Mouse (Mus musculus) brain, adult 2 months (tissue): Measurements from ENCODE around the gene Gm10188.

Experiments
- DNase-seq: peaks from one replicate; pipeline ENCODE4 v3.0.0; 2011; ENCODE audit warnings: low read depth, low spot score

Gene Gm10188

GRCm38 (mm10) chr1:132226297-132227080 is 3.1 kb downstream of the Gm10188 start:
- DNase-seq: peak; percentile 46

GRCm38 (mm10) chr1:132222166-132222565 is 7.4 kb downstream of the Gm10188 start:
- peak; percentile 67 for DNase-seq

- no peak for DNase-seq
Observed at GRCm38 (mm10) chr1:132221627-132222026, 7.9 kb downstream of the Gm10188 start.

DNA sequence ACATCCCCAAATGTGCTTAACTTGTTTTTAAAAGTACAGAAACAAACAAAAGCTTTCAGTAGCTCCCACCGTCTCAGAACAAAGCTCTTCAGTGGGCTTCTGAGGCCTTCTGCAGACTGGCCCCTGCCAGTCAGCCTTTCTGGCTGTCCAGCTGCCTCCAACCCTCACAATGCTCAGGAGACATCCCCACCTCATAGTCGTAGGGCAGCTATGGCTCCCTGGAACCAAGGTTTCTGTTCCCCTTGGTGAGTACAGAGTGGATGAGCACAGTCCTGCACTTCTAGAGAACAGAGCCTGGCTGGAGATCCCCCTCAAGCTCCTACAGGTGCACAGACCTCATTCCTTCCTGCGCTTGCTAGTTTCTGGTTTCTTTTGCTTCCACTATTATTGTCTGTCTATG is 13.3 kb downstream of the Gm10188 start:
- DNase-seq: no peak

GRCm38 (mm10) chr1:132213076-132213475 is 16.5 kb downstream of the Gm10188 start:
- DNase-seq: peak; percentile 75

- DNase-seq: peak; percentile 90
Observed at GRCm38 (mm10) chr1:132212218-132212617, 17.3 kb downstream of the Gm10188 start.

DNA sequence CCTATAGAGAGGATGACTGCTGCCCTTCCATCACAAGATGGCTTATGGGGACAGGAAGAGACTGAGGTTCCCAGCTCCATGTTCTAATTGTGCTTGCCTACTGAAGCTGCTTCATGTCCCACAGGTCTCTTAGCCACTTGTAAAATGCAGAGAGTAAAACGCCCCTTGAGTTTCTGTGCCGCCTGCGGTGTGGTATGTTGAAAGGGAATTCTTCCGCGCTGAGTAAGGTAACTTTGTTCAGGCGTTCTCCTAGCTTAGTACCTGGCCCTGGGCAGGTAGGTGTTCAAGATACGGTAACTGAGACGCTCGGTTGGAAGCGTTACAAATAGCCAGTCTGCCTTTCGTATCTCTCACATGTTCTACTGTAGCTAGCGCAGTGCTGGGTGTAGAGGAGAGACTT is 17.9 kb downstream of the Gm10188 start:
- DNase-seq: no peak

- DNase-seq: peak; percentile 85
Observed at GRCm38 (mm10) chr1:132210922-132211321, 18.6 kb downstream of the Gm10188 start.

DNA sequence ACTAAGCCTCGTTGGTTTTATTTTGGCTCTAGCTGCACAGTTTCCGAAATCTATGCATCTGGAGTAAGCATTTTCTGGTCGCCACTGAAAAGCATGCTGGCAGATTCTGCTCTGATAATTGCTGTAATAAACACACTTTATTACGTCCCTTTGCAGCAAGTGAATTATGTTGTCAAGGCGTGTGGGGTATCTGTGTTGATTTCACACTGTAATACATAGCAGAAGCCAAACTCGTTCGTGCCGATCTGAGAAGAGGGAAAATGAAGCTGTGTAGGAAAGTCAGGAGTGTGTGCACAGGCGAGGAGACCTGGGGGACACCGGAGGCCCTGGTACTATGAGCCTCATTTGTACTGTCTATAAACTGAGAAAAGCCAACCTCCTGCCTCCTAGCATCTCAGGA is 20.2 kb downstream of the Gm10188 start:
- no peak for DNase-seq

DNA sequence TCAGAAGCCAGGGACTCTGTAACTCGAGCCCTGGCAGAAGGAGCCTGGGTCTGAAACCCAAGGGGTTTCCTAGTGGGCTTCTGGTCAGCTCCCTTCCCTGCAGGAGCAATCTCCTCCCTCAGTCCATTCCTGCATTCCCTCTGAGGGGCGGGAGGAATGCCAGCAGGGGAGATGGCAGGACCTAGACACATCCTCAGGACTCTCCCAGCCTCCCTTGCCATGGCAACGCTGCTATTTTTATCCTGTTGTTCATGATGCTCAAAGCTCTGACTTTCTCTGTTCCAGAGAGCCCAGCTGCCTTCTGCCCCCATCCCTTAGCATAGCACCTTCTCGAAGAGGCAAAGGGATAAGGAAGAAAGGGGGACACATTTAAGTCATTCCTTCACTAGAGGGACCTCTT is 21.4 kb downstream of the Gm10188 start:
- DNase-seq: peak; percentile 96

DNA sequence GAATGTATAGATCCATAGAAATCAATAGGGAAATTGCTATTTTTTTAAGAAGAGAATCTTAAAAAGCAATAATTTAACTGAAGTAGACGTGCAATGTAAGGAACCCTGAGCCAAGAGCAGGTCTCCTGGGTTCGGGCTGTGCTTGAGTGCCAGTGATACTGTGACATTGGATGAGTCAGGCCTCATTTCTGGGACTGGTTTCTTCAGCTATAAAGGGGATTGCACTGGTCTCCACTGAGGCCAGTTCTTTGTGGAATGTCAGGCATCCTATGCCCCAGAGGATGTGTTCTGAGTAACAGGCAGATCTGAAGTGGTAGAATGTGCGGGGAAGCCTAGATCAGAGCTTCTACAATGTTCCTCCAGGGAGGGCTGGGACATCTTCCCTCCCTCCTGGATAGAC is 22.7 kb downstream of the Gm10188 start:
- no peak for DNase-seq

DNA sequence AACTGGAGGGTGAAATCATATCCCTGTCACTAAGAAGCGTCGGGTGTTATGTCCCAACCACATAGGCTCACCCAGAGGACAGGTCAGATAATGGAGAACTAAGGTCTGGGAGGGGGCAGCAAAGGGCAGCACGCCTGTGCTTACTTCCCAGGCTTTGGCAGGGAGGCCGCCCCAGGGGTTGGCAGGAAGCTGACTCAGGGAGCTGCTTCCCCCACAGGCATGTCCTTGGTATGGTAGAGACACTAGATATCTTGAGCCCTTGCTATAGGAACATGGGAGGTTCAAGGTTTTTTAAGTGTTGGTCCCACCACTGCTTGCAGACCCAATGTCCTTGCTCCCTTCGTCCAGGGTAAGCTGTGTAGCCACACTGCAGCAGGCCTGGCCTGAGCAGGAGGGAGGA is 23.6 kb downstream of the Gm10188 start:
- DNase-seq: no peak

GRCm38 (mm10) chr1:132202771-132203170 is 26.8 kb downstream of the Gm10188 start:
- peak; percentile 83 for DNase-seq

DNA sequence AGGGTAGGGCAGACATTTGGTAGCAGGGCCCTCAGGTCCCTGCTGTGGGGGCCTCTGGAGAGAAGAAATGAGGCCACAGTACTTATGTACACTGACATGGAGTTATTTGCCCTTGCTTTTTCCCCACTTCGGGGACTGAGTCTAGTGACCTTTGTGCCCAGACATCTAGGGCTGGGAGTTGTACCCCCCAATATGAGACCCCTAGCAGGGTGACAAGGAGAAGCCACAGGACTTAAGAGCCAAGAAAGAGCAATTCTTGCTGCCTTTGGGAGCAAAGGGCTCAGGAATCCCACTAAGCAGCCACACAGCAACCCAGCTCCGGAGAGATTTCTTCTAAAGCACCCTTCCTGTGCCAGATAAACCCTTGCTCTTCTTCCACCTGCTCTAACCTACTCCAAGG is 27.6 kb downstream of the Gm10188 start:
- no peak for DNase-seq

- no peak for DNase-seq
Observed at GRCm38 (mm10) chr1:132201511-132201860, 28.1 kb downstream of the Gm10188 start.

DNA sequence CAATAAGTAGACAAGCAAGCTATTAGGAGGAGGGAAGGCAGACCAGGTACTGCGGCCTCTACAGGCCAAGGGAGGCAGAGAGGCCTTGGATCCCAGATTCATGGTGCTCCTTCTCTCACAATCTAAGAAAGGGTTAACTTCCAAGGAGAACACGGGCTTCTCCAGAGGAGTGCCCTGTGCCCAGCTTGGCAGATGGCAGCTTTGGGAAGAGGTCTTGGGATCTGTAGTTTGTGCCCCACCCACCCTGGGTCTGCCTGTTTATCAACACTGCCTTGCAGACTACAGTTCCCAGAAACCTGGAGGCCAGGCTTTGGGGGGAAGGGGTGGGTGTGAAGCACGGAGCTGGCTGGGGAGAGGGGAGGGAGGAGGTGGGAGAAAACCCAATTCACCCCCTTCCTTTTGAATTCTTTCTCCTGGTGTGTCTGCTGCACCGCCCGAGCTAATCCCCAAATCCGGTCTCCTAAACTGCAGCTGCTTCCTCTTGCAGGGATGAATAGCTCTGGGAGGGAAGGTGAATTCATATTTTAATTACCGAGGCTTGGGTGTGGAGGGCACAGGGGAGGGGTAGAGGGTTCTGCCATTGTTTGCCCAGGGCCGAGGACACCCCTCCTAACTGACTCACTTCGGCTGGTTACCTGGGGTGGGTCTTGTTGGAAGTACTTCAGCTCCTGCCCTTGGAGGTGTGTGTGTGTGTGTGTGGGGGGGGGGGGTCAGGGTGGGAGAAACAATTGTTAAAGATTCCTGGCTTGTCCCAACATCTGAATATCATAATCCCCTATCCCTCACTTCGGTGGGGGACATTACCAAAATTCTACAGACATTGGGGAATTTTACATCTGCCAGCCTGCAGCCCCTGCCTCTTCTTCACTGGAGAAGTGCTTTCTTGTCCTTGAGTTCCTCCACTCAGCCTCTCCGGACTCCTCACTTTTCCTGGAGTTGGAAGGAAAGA is 28.7 kb downstream of the Gm10188 start:
- peak; percentile 98 for DNase-seq

DNA sequence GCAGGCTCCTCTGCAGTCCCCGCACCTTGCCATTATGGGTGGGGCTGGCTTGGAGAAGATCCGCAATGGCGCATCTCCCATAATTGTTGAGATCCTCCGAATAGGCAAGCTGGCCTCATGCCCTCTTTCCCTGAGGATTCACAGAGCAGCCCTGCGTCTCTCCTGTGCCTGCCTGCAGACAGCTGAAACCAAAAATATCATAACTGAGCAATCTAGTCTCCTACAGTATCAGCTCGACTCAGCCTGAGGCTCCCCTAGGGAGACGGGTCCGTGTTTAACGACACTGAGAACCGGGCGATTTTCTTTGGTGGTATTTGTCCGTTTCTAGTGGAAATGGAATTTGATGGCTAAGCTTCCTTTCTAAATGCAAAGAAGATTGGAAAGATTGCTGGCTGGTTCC is 29.6 kb downstream of the Gm10188 start:
- DNase-seq: peak; percentile 80

GRCm38 (mm10) chr1:132199244-132199643 is 30.3 kb downstream of the Gm10188 start:
- DNase-seq: peak; percentile 81

DNA sequence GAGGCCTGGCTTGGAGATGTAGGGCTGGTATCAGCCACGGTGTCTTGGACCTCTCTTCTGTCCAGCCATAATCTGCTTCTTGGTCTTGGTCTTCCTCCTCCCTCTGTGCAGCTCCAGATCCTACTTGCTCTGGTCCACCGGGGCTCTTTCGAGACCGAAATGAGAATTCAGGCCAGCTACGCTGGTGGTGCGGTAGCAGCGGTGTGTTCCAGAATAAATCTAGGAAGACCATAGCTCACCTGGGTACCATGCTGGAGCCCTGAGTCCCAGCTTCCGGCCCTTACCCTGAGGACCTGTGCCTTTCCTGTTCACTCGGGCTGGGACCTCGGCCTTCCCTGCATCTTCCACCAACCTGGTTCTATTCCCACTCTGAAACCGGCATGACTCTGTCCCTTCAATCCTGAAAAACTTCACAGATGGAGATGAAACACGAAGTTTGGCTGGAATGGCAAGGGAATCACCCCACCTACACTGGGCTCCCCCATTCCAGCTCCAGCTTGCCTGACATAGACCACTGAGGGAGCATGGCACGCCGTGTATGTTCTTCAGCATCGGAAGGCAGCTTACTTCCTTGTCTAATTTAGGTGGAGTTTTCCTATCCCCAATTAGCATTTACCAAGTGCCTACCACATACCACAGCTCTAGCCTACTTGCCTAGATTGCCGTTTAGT is 31.0 kb downstream of the Gm10188 start:
- peak; percentile 56 for DNase-seq

DNA sequence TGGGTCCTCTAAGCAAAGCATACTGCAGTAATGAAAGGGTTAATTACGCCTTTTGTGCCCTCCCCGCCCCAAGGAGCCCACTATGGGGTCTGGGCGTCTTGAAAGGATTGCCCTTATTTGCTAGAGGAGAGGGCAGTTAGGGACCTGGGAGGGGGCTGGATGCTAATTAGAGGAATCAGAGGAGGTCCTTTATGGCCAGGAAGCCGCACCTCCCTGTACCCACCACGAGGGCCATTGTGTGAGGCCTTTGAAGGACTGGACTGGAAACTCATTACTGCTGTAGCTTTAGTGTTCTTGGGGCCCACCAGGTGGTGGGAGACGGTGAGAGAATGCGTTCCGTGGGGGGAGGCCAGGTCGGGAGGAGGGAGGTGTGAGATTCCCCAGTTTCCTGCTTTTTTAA is 31.9 kb downstream of the Gm10188 start:
- no peak for DNase-seq

GRCm38 (mm10) chr1:132196337-132196736 is 33.2 kb downstream of the Gm10188 start:
- DNase-seq: no peak

DNA sequence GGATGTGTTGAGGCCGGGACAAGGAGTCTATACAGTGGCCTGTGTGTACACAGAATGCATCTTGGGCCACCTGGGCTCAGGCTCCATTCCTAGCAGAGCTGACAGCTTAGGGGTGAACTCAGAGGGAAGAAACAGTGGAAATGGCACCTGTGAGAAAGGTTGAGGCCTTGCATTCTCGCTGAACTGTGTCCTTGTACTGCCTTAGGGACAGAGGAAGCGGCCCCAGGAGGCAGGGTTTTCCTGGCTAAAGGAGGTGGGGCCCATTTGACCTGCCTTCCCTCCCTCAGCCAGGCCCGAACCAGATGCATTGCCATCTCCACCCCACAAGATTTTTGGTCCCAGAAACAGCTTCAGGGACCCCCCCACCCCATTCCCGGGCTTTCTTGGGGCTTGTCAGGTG is 33.9 kb downstream of the Gm10188 start:
- no peak for DNase-seq
